Mouse (Mus musculus) gastrocnemius, adult 2 months (tissue): Measurements from ENCODE around the gene Gm21778. TPM values are rescaled to one million over a fixed set of nuclear protein-coding genes. Genes with fewer than 3 reads are reported as not detected.
"Not testable (repeated sequence)": the region's sequence is repeated elsewhere in the genome, so short reads cannot be mapped to it uniquely, and the experiment has no call there.

Experiments used
- DNase-seq: peaks from one replicate; pipeline ENCODE4 v3.0.0; 2022
- H3K27ac ChIP-seq: fragments of 200-600 bp; 2 replicates; pipeline ENCODE4 v1.8.1; 2022; ENCODE audit warnings: mild to moderate bottlenecking
- H3K4me3 ChIP-seq: fragments of 200-600 bp; 2 replicates; pipeline ENCODE4 v1.8.1; 2022; ENCODE audit warnings: mild to moderate bottlenecking, moderate library complexity
- intact Hi-C: fragments of 180-260 bp; cut with DNase I; formaldehyde crosslinking; loops from one replicate; pipeline ENCODE4 v1.15.1; 2025
- long read RNA-seq, 2 experiments: library from polyadenylated mRNA; stranded (forward); transcript quantifications; one replicate each; pipeline ENCODE4 v2.0.0; 2021
- total RNA-seq, 2 experiments: library from RNA; stranded (reverse); gene quantifications; 2 replicates each; pipeline ENCODE4 v1.2.3; 2021

Gene Gm21778
- not detected for total RNA-seq
- long read RNA-seq, experiment 1, result 0 reads
- long read RNA-seq, experiment 2, result 0 reads

GRCm38 (mm10) chrY:5942160-5942559, at the start of gene Gm21778:
TSS of gene Gm21778 (plus strand) at chrY:5942460.
- intact Hi-C loops, DNase-seq, H3K4me3 ChIP-seq, H3K27ac ChIP-seq: not testable (repeated sequence)

Other genes starting within 250 kb of the Gm21778 start
- gene Gm20914, start 216.5 kb upstream of the Gm21778 start, total RNA-seq, result not detected
- not detected for gene Gm28171, start 149.1 kb upstream of the Gm21778 start, total RNA-seq